11 mouse cellular contexts compared by ENCODE assay signal in the genomic region with DNA sequence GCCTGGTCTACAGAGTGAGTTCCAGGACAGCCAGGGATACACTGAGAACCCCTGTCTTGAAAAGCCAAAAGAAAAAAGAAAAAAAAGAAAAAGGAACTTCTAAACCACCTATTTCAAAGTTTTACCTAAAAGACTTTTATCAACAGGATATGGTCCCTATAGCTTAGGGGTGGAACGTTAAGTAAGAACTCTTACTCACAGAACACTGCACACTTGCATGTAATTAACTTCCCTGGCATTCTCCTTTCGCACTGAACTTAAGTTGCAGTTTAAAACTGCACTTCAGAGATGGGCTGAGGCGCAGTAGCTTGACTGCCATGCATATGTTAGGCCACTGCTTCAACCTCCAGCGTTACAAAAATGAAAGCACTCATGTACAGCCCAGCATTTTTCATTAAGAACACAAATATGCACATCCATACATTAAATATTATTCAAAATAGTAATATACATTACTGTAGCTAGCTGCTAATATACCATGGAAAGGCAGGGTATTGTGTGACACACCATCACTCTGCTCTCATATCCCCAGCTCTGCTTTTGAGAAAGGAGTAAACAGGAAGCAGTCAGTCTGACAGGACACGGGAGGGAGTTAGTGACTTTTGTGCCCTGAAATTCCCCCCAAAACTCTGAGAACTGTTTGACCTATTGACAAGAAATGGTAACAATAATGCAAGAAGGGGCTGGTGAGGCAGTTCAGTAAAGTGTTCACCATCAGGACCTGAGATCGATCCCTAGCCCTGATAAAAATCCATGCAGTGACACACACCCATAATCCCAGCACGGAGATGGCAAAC. TPM values are rescaled to one million over a fixed set of nuclear protein-coding genes. Genes with fewer than 3 reads are reported as not detected.
DNase-seq lines count a peak whose midpoint lies in the region; ATAC-seq and TF ChIP-seq lines count a peak whose summit lies in the region.
"Had no signal": no experiment of that assay in that cellular context is flagged by ENCODE, and none has a peak within 500 bp of the region (broad histone marks: within the 10 kb centered on the region; RNA-seq: fewer than 3 reads in every experiment).

No protein-coding gene starts in this region.

- no peak for ATAC-seq in hindbrain, embryonic 14.5 days (ENCODE audit: low FRiP score)
- ATAC-seq: Patski had no signal

- H3K4me1 ChIP-seq in megakaryocyte, embryonic 14.5 days = peaks cover 76% of the 10 kb centered on the region
- peaks cover 26% of the 10 kb centered on the region for H3K4me1 ChIP-seq in hindbrain, embryonic 14.5 days (replicated peaks; ENCODE audit: control insufficient read depth, insufficient read depth, low read length)

- peak overlapping the region; percentile 87 for H3K27ac ChIP-seq in layer of hippocampus, adult 2 months
- no peak overlapping the region for H3K27ac ChIP-seq in hindbrain, embryonic 14.5 days
- H3K27ac ChIP-seq: neural tube, embryonic 13.5 days had no signal

- no peak overlapping the region for H3K4me2 ChIP-seq in hindbrain, embryonic 14.5 days (replicated peaks)
- H3K4me2 ChIP-seq: neural tube, embryonic 13.5 days had no signal

- no peak overlapping the region for H3K4me3 ChIP-seq in layer of hippocampus, adult 2 months
- peak overlapping the region; percentile 85 for H3K4me3 ChIP-seq in megakaryocyte, embryonic 14.5 days (replicated peaks)
- H3K4me3 ChIP-seq in hindbrain, embryonic 14.5 days (replicated peaks; ENCODE audit: low read length) = no peak overlapping the region
- H3K4me3 ChIP-seq: neural tube, embryonic 13.5 days had no signal

- 83% methylated on average over 7 of the region's 7 CpGs for WGBS in hindbrain, embryonic 14.5 days

- no peaks in the 10 kb centered on the region for H3K36me3 ChIP-seq in megakaryocyte, embryonic 14.5 days (replicated peaks; ENCODE audit: low read length)
- no peaks in the 10 kb centered on the region for H3K36me3 ChIP-seq in hindbrain, embryonic 14.5 days (replicated peaks; ENCODE audit: control insufficient read depth, insufficient read depth)
- H3K36me3 ChIP-seq: neural tube, embryonic 13.5 days had no signal

- H3K9me3 ChIP-seq in megakaryocyte, embryonic 14.5 days = no peaks in the 10 kb centered on the region
- H3K9me3 ChIP-seq in hindbrain, embryonic 14.5 days (ENCODE audit: control insufficient read depth, low read length) = no peaks in the 10 kb centered on the region
- H3K9me3 ChIP-seq: neural tube, embryonic 13.5 days had no signal

- no peak overlapping the region for H3K9ac ChIP-seq in hindbrain, embryonic 14.5 days
- H3K9ac ChIP-seq: neural tube, embryonic 13.5 days had no signal

- DNase-seq in layer of hippocampus, adult 2 months (ENCODE audit: low spot score in 2 of 2) = no peak
- no peak for DNase-seq in layer of hippocampus, postnatal 10 days (ENCODE audit: low spot score in 2 of 2)
- DNase-seq in CD4-positive, CD25-positive, alpha-beta regulatory T cell, adult 2 months (ENCODE audit: low read depth, low spot score) = peak; percentile 62
- peak; percentile 34 for DNase-seq in T-cell, adult 2 months (ENCODE audit: low spot score)
- DNase-seq in hindbrain, embryonic 14.5 days (ENCODE audit: low spot score) = no peak
- DNase-seq in embryo, embryonic 10.5 days (ENCODE audit: low spot score) = no peak
- DNase-seq: kidney, adult 18-20 months; right cerebral cortex, postnatal 25 days had no signal

- H3K27me3 ChIP-seq in megakaryocyte, embryonic 14.5 days (replicated peaks) = no peaks in the 10 kb centered on the region
- no peaks in the 10 kb centered on the region for H3K27me3 ChIP-seq in hindbrain, embryonic 14.5 days (ENCODE audit: control insufficient read depth, insufficient read depth, low read length)
- H3K27me3 ChIP-seq: neural tube, embryonic 13.5 days; Patski had no signal

- TF ChIP-seq CTCF in layer of hippocampus, adult 2 months (conservative IDR thresholded peaks at IDR 0.05) = no peak

RNA-seq across cellular contexts. Expression of a gene that starts 13.0 kb away (rescaled TPM):
- total RNA-seq in layer of hippocampus, adult 2 months (2021) = 100 to 1,000 TPM; 134 TPM
- total RNA-seq in layer of hippocampus, postnatal 10 days (2021) = 100 to 1,000 TPM; 138 to 151 TPM
- polyA plus RNA-seq in megakaryocyte, embryonic 14.5 days (2012; ENCODE audit: insufficient read depth, low replicate concordance) = 3.3 TPM in 1 of 2 replicates, not detected in the other
- polyA plus RNA-seq in hindbrain, embryonic 14.5 days (2014; fragmentation: Nextera tagmentation; extraction: Ambion mirVana) = 147 and 171 TPM in 2 replicates

Comparison
In these comparisons a context has a peak if more than half of its experiments do, and no peak if none do; other contexts are left out.
1. DNase-seq: peak in CD4-positive, CD25-positive, alpha-beta regulatory T cell, adult 2 months (single experiment) and T-cell, adult 2 months (single experiment); none in layer of hippocampus, adult 2 months (0 of 2), layer of hippocampus, postnatal 10 days (0 of 2), hindbrain, embryonic 14.5 days (single experiment) and embryo, embryonic 10.5 days (single experiment).